Mouse (Mus musculus) liver, postnatal 0 days (tissue): ENCODE measurements around the gene Tmem150b. TPM values are rescaled to one million over a fixed set of nuclear protein-coding genes. Genes with fewer than 3 reads are reported as not detected.
A peak's percentile ranks its signal among the peaks of the same experiment; 100 is the strongest.

Source experiments
- ATAC-seq: fragments of 200-750 bp; cut with Nextera tagmentation; 2 replicates; pipeline ENCODE4 v1.8.0; 2017; ENCODE audit warnings: mild to moderate bottlenecking, moderate library complexity
- DNase-seq: peaks from one replicate; pipeline ENCODE4 v3.0.0-alpha.2; 2016
- H3K27ac ChIP-seq: fragments of 300-500 bp; sonication (generic); 2 replicates; pipeline ENCODE4 v1.5.1; 2014; ENCODE audit warnings: antibody characterized with exemption, moderate library complexity, mild to moderate bottlenecking, low read depth
- H3K27me3 ChIP-seq: fragments of 300-500 bp; sonication (generic); 2 replicates; pipeline ENCODE4 v1.6.1; 2014; ENCODE audit warnings: low read length, control low read depth, mixed read lengths; ENCODE audit not compliant: insufficient read depth
- H3K36me3 ChIP-seq: fragments of 300-500 bp; sonication (generic); replicated peaks from 2 replicates; pipeline ENCODE4 v1.6.1; 2014; ENCODE audit warnings: mild to moderate bottlenecking, control low read depth, low read length, moderate library complexity, mixed read lengths; ENCODE audit not compliant: insufficient read depth
- H3K4me1 ChIP-seq: fragments of 300-500 bp; sonication (generic); 2 replicates; pipeline ENCODE4 v1.6.1; 2014; ENCODE audit warnings: antibody characterized with exemption, mild to moderate bottlenecking, control low read depth; ENCODE audit not compliant: insufficient read depth
- H3K4me2 ChIP-seq: fragments of 300-500 bp; sonication (generic); 2 replicates; pipeline ENCODE4 v1.6.1; 2014; ENCODE audit warnings: low read depth, mild to moderate bottlenecking, low read length, moderate library complexity, mixed read lengths
- H3K4me3 ChIP-seq: fragments of 300-500 bp; sonication (generic); 2 replicates; pipeline ENCODE4 v1.5.1; 2014; ENCODE audit warnings: low read depth, low read length
- H3K9ac ChIP-seq: fragments of 300-500 bp; sonication (generic); replicated peaks from 2 replicates; pipeline ENCODE4 v1.6.1; 2014; ENCODE audit warnings: mild to moderate bottlenecking, moderate library complexity
- H3K9me3 ChIP-seq: fragments of 300-500 bp; sonication (generic); 2 replicates; pipeline ENCODE4 v1.6.1; 2016; ENCODE audit warnings: mild to moderate bottlenecking, control low read depth, low read length, mixed read lengths
- CTCF ChIP-seq: sonication (generic); IDR thresholded peaks from 2 replicates; pipeline ENCODE4 v1.5.1; 2016; ENCODE audit warnings: antibody characterized with exemption, low read depth
- EP300 ChIP-seq: IDR thresholded peaks from 2 replicates; pipeline ENCODE4 v1.6.1; 2016; ENCODE audit warnings: antibody characterized with exemption, low read depth, mild to moderate bottlenecking
- WGBS: fragments of 180-500 bp; shearing (Covaris S2); extraction: QIAGEN DNeasy Blood & Tissue Kit; methylation state at CpG from one replicate; pipeline ENCODE4 v1.1.7; 2014; ENCODE audit not compliant: insufficient replicate concordance; 5-methylcytosine and 5-hydroxymethylcytosine counted together
- polyA plus RNA-seq: library from polyadenylated mRNA; unstranded; fragments of >200 nt; fragmentation: Nextera tagmentation; extraction: Ambion mirVana; gene quantifications from 2 replicates; pipeline ENCODE4 v1.2.1, GENCODE M21; 2015

The Tmem150b gene
- polyA plus RNA-seq, 1 experiment from 2014 or later: 0.29 TPM

DNA sequence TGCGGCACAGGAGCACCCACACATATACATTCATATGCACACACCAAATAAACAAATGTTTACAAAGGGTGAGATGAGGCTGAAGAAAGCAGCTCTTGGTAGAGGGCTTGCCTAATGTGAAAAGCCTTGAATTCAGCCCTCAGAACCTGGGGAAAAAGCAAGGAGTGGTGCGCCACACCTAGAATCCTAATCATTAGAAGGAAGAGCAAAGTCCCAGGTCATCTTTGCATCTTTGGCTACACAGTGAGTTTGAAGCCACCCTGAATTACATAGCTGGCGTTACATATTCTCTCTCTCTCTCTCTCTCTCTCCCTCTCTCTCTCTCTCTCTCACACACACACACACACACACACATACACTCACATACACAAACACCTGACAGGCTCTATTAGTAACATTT lies 5.8 kb downstream of the Tmem150b start:
- Histone ChIP-seq H3K9me3 (no peaks in the 10 kb centered on the region), H3K4me3 (no peak overlapping the region), H3K4me2 (no peak overlapping the region), H3K36me3 (no peaks in the 10 kb centered on the region), H3K27me3 (no peaks in the 10 kb centered on the region), H3K27ac (no peak overlapping the region), H3K9ac (no peak overlapping the region), H3K4me1 (peaks cover 6% of the 10 kb centered on the region; the same call in 1 of the 2 replicates)
- no peak for DNase-seq
- WGBS: 84% methylated on average over 3 of the region's 3 CpGs
- no peak for ATAC-seq
- TF ChIP-seq CTCF (no peak), EP300 (no peak)

GRCm38 (mm10) chr7:4716955-4717354 lies 8.1 kb downstream of the Tmem150b start:
- Histone ChIP-seq H3K27me3 (no peaks in the 10 kb centered on the region), H3K27ac (no peak overlapping the region), H3K36me3 (no peaks in the 10 kb centered on the region), H3K4me3 (no peak overlapping the region), H3K4me2 (no peak overlapping the region), H3K9me3 (no peaks in the 10 kb centered on the region), H3K4me1 (0 out of 2 replicates have a peak, but pooled peaks cover 2% of the 10 kb centered on the region), H3K9ac (no peak overlapping the region)
- ATAC-seq (no peak), DNase-seq (no peak)
- TF ChIP-seq EP300 (no peak), CTCF (no peak)
- WGBS: 55% methylated on average over 6 of the region's 6 CpGs

DNA sequence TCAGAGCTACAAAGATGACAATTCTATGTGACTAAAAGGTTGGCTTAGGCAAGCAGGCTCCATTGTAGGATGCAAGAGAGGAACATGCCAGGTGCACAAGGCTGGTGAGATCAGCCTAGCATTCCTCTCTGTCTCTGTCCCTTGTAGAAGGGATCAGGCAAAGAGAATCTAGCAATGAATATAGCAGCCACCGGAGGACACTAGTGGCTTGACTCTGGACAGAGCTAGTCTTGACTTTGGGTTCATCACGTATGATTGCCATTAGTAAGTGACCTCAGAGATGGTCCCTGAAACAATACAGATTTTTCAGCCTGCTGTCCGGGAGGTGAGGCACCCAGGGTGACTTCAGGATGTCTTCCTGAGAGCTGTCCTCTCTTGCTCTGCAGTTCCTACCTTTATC lies 12.5 kb downstream of the Tmem150b start:
- Histone ChIP-seq H3K4me1 (no peaks in the 10 kb centered on the region), H3K27ac (no peak overlapping the region), H3K36me3 (no peaks in the 10 kb centered on the region), H3K4me2 (no peak overlapping the region), H3K9ac (no peak overlapping the region), H3K4me3 (no peak overlapping the region), H3K9me3 (no peaks in the 10 kb centered on the region), H3K27me3 (no peaks in the 10 kb centered on the region)
- ATAC-seq (no peak), DNase-seq (no peak)
- peak; percentile 55 for TF ChIP-seq CTCF
- TF ChIP-seq EP300: no peak
- WGBS: 64% methylated on average over 3 of the region's 3 CpGs

DNA sequence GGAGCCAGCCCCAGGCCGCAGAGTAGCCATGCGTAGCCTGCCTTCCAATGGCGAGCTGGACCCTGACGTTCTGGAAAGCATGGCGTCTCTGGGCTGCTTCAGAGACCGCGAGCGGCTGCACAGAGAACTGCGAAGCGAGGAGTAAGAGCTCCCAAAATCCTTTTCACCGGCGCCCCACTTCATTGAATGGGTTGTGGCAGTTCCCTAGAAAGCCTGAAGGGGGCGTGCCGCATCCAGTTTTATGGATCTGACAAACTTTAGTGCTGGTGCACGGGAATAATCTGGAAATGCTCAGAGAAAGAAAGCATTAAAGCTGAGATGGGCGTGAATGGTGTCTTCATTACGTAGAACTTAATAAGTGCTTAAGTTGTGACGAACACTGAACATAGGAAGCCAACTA lies 20.0 kb downstream of the Tmem150b start:
- H3K9me3 ChIP-seq: no peaks in the 10 kb centered on the region
- 0 out of 2 replicates have a peak overlapping the region, but pooled peaks have one; percentile 5 for H3K9ac ChIP-seq
- no peaks in the 10 kb centered on the region for H3K27me3 ChIP-seq
- 0 out of 2 replicates have a peak, but pooled peaks have one; percentile 21 for ATAC-seq
- 0 out of 2 replicates have a peak overlapping the region, but pooled peaks have one; percentile 44 for H3K4me2 ChIP-seq
- H3K4me1 ChIP-seq: peaks cover 3% of the 10 kb centered on the region; the same call in 1 of the 2 replicates
- H3K36me3 ChIP-seq: no peaks in the 10 kb centered on the region
- WGBS: 40% methylated on average over 18 of the region's 18 CpGs
- H3K27ac ChIP-seq: no peak overlapping the region
- DNase-seq: peak; percentile 67
- H3K4me3 ChIP-seq: no peak overlapping the region
- peak; percentile 76 for TF ChIP-seq CTCF
- TF ChIP-seq EP300: no peak

DNA sequence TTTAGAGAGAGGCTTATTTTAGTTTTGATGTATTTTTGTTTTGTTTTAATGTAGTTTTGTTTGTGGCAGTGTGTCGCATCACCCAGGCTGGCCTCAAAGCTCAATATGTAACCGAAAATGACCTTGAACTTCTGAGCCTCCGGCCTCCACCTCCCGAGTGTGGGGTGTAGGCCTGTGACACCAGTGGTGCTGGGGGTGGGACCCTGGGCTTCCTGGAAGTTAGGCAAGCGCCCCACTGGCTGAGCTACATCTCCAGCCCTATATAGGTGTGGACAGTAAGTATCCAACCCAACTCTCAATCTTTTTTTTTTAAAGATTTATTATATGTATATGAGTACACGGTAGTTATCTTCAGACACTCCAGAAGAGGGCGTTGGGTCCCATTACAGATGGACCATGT lies 21.9 kb downstream of the Tmem150b start:
- WGBS: 73% methylated on average over 7 of the region's 7 CpGs
- no peak for DNase-seq
- H3K4me2 ChIP-seq: no peak overlapping the region
- no peak overlapping the region for H3K27ac ChIP-seq
- H3K4me3 ChIP-seq: no peak overlapping the region
- no peak; the same call in 1 of the 2 replicates for ATAC-seq
- peaks cover 3% of the 10 kb centered on the region; the same call in 1 of the 2 replicates for H3K4me1 ChIP-seq
- no peaks in the 10 kb centered on the region for H3K36me3 ChIP-seq
- no peak overlapping the region for H3K9ac ChIP-seq
- no peaks in the 10 kb centered on the region for H3K9me3 ChIP-seq
- H3K27me3 ChIP-seq: no peaks in the 10 kb centered on the region
- TF ChIP-seq CTCF (no peak), EP300 (no peak)

GRCm38 (mm10) chr7:4702334-4702733 lies 22.7 kb downstream of the Tmem150b start:
- Histone ChIP-seq H3K27me3 (no peaks in the 10 kb centered on the region), H3K4me1 (peaks cover 3% of the 10 kb centered on the region; the same call in 1 of the 2 replicates), H3K9me3 (no peaks in the 10 kb centered on the region), H3K9ac (no peak overlapping the region), H3K27ac (no peak overlapping the region), H3K36me3 (no peaks in the 10 kb centered on the region), H3K4me2 (no peak overlapping the region), H3K4me3 (no peak overlapping the region)
- DNase-seq (no peak), ATAC-seq (no peak)
- no peak for TF ChIP-seq EP300
- no peak for TF ChIP-seq CTCF
- 78% methylated on average over 8 of the region's 8 CpGs for WGBS

GRCm38 (mm10) chr7:4693004-4693403 lies 32.0 kb downstream of the Tmem150b start:
- WGBS: 83% methylated on average over 6 of the region's 6 CpGs
- Histone ChIP-seq H3K4me1 (peaks cover 5% of the 10 kb centered on the region), H3K9me3 (no peaks in the 10 kb centered on the region), H3K27ac (no peak overlapping the region), H3K36me3 (no peaks in the 10 kb centered on the region), H3K9ac (no peak overlapping the region), H3K27me3 (peaks cover 13% of the 10 kb centered on the region), H3K4me3 (no peak overlapping the region), H3K4me2 (no peak overlapping the region)
- ATAC-seq: no peak
- DNase-seq: no peak
- no peak for TF ChIP-seq EP300
- no peak for TF ChIP-seq CTCF
